Mouse (Mus musculus) lung, postnatal 0 days (tissue): ENCODE measurements around the gene Ubr1.
"Not testable (repeated sequence)": the region's sequence is repeated elsewhere in the genome, so short reads cannot be mapped to it uniquely, and the experiment has no call there.

Experiments
- CTCF ChIP-seq: IDR thresholded peaks from 2 replicates; pipeline ENCODE4 v1.5.1; 2016; ENCODE audit warnings: antibody characterized with exemption, mild to moderate bottlenecking
- EP300 ChIP-seq: IDR thresholded peaks from 2 replicates; pipeline ENCODE4 v1.6.1; 2016; ENCODE audit warnings: antibody characterized with exemption, mild to moderate bottlenecking, control low read depth

DNA sequence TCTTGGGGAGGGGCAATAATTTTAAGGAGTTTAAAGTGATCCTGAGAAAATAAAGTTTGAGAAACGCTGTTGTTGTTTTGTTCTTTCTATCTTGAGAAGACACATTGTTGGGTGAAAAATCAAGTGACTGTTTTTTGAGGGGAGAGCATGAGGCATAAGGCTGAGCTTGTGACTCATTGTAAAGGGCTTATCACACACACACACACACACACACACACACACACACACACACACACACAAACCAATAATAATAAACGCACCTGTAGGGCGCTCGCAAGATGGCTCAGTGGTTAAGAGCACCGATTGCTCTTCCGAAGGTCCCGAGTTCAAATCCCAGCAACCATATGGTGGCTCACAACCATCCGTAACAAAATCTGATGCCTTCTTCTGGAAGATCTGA, 1.7 kb upstream of the Ubr1 start:
- TF ChIP-seq CTCF, EP300: not testable (repeated sequence)
